Mouse (Mus musculus) left cerebral cortex, postnatal 25 days (tissue): ENCODE data around the gene Golga2. TPM values are rescaled to one million over a fixed set of nuclear protein-coding genes. Genes with fewer than 3 reads are reported as not detected.

Experiments
- DNase-seq, 2 experiments: peaks; one replicate each; pipeline ENCODE4 v3.0.0; 2022; ENCODE audit warnings: low spot score in 2 of 2, mixed read lengths in 1 of 2
- intact Hi-C: fragments of 180-260 bp; cut with DNase I; formaldehyde crosslinking; loops from one replicate; pipeline ENCODE4 v1.15.1; 2025
- total RNA-seq, 2 experiments: library from RNA; stranded (reverse); gene quantifications; 2 replicates each; pipeline ENCODE4 v1.2.3; 2021

Gene Golga2
- total RNA-seq, 2 experiments from 2014 or later: 82.6 to 82.8 TPM

GRCm38 (mm10) chr2:32312318-32312964 is 25.3 kb downstream of the Golga2 start:
- intact Hi-C loops: no loop called here
- DNase-seq: no peak

DNA sequence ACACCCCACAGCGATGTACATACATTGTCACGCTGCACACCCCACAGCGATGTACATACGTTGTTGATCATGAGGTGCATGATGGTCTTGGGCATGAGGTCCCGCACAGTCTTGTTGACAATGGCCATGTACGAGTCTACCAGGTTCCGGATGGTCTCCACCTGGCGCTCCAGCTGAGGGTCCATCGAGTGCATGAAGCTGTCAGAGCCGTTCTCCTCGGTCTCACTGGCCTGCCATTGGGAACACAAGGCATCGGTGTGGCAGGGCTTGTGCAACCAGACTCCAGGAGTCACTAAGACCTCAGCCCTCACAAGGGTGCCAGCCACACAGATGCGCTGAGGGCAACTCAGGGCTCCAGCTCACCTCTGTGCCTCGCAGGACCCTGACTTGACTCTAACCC is 27.6 kb downstream of the Golga2 start:
- intact Hi-C loops: no loop called here

GRCm38 (mm10) chr2:32315751-32316150 is 28.6 kb downstream of the Golga2 start:
- intact Hi-C loops: no loop called here
- DNase-seq: peak in 1 of 2 experiments; percentile 70

More for the DNA sequence above, 27.6 kb downstream of the Golga2 start:
- DNase-seq: no peak

- DNase-seq: no peak
- intact Hi-C loops: no loop called here
Observed at GRCm38 (mm10) chr2:32316887-32317656, 29.9 kb downstream of the Golga2 start.

- DNase-seq: no peak
Observed at GRCm38 (mm10) chr2:32317791-32318417, 30.7 kb downstream of the Golga2 start.

GRCm38 (mm10) chr2:32318709-32319585 is 31.8 kb downstream of the Golga2 start:
- no peak for DNase-seq
- intact Hi-C loops: no loop called here

More at GRCm38 (mm10) chr2:32317791-32318417, 30.7 kb downstream of the Golga2 start:
- intact Hi-C loops: no loop called here

DNA sequence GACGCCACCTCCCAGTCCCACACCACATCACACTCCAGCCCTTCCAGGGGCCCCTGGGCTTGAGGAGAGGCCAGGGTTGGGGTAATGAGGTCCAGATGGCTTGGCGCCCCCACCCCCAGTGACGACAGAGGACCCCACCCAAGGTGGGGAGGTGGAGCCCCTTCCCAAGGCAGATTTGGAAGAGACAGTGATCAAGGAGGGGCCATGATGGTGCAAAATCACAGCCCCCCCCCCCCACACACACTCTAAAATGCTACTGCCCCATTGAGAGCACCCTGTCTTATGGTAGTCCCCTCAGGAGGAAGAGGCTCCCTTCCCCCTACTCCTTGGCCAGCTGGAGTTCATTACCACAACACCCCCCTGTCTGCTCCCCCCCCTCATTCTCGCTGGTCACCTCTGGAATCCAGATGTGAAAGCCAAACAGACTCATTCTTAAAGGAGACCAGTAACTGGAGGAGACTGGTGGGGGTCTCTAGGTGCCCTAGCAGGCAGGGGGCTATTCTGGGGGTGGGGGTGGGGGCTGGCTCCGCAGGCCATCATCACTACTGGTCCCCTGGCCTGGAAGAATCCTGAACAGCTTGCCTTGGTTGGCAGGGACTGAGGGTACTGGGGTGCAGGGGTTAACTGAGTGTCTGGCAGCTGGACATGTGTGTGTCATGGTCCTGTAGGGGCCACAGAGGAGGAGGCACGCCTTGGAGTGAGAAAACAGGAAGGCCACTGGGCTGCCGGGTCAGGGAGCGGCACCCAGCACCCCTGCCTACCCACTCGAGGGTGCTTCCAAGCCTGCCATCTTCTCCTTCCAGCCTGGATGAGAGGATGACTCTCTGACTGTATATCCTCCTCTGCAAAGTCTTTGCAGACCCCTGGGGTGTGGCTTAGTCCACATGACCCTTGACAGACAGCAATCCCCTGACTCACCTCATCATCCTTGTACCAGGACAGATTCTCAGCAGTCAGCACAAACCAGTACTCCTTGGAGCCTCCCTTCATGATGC is 32.7 kb downstream of the Golga2 start:
- DNase-seq: no peak
- intact Hi-C loops: no loop called here

DNA sequence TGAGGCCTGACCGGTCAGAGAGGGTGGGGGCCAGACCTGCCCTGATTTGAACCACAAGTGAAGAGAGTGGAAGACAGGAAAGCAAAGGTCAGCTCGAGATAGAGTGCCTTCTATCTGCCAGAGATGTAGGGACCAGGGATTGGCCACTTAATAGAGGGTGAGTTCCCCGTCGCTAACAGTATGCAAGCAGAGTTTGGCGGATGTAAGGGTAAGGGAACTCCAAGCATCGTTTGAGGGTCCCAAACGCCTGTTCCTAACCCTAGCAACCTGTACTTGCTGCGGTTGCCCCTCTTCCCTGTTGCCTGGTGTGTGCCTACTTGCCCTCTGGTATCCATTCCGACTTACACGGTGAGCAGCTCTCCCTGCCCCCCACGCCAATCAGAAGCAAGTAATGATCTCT is 33.5 kb downstream of the Golga2 start:
- no peak for DNase-seq
- intact Hi-C loops: no loop called here

DNA sequence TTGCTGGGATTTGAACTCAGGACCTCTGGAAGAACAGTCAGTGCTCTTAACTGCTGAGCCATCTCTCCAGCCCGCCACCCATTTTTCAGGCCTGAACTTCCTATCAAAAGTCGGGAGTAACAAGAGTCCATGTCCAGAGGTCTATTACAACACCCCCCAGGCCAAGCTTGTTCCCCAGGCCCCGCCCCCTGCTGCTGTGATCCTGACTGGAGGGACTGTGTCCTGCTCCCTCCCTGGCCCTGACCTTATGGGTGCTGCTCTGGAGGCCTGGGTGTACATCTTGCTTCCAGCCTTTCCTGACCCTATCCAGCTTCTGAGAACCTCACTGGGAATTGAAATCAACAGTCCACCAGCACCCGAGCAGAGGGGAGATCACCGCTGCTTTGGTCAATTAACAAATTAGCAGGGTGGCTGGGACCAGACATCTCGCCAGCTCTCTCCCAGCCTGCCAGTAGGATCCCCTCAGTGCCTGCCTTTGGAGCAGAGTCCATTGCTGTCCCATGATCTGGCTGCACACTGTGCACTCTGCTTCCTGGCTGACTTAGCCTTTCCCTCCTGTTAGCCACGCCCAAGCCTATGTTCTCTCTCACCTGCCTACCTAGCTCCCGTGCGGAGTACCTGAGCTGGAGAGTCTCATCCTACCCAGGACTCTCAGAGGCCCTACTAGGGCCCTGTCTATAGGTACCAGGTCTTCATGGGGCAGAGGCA is 34.6 kb downstream of the Golga2 start:
- intact Hi-C loops: no loop called here
- no peak for DNase-seq

DNA sequence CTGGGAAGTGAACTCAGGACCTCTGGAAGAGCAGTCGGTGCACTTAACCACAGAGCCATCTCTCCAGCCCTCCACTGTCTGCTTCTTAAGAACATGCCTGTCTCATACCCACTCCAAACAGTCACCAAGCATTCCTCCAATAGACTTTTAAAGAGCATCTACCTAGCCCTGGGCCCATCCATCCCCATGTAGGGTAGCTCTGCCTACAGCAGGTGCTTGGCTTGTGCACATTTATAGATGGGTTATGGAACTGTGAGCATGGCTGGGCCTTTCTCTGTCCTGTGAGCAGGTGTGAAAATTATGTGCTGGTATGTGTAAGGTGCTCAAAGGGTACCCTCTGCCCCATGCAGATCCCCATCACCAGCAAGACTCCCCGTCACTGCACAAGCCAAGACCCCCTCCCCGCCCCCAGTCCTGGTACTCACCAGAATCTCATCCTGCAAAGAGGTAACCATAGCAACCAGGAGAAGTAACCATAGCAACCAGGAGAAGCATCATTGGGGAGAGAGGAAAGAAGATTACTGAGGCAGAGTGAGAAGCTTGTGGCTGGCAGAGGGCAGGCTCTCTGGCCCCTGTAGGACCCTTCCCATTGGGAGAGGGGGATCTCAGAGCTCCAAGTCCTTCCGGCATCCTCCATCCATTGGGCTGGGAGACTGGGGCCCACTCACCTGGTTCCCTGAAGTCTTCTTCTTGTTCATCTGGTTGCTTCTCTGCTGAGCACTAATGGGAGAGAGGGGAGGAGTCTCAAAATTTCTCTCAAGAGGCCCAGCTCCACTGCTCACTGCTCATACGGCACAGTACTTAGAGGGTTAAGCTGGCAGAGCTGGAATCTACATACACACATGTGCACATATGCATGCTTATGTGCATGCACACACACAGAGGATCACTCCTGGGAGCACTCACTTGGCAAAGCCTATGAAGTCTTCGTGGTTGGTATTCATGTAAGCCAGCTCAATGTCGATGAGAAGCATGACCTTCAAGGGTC is 35.9 kb downstream of the Golga2 start:
- no peak for DNase-seq
- intact Hi-C loops: no loop called here

DNA sequence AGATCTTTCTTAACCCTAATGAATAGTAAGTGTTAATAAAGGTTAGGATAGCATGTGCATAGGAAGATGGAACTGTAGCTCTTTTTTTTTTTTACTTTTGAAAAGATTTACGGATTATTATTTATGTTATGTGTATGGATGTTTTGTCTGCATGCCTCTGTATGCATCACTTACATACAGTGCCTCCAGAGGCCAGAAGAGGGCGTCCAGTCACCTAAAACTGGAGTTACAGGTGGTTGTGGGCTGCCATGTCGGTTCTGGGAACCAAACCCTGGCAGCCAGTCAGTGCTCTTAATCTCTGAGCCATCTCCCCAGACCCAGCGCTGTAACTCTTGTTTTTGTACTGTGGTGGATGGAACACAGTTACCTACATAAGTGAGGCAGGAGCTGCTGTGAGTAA is 37.1 kb downstream of the Golga2 start:
- intact Hi-C loops: no loop called here
- no peak for DNase-seq

DNA sequence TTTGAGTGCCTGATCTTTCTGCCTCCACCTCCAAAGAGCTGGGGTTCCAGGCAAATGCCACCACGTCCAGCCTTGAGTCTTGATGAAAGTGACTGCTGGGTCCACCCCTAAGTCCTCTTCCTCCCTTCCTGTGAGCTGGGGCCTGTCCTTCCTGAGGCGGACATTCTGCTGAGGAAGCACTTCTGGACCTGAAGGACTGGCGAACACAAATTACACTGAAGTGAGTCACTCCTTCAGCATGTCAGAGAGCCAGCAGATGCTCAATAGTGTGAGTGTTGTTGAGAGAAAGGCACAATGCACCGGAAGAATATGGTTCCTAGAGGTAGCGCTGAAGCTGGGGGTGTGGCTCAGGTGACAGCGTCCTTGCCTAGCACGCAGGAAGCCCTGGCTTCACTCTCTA is 38.2 kb downstream of the Golga2 start:
- intact Hi-C loops: no loop called here
- DNase-seq: no peak

DNA sequence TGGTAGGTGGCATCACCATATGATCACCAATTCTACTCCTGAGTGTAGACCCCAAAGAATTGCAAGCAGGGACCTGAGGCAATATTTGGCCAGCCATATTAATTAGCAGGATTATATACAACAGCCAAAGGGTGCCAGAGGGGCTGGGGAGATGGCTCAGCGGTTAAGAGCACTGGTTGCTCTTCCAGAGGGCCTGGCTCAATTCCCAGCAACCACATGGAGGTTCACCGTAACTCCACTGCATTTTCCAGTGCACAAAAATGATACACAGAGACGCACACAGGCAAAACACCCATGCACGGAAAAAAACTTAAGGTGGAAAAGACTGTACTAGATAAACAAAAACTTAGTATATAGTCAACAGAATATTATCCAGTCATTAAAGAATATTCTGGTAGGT is 40.0 kb downstream of the Golga2 start:
- intact Hi-C loops: no loop called here
- DNase-seq: no peak

DNA sequence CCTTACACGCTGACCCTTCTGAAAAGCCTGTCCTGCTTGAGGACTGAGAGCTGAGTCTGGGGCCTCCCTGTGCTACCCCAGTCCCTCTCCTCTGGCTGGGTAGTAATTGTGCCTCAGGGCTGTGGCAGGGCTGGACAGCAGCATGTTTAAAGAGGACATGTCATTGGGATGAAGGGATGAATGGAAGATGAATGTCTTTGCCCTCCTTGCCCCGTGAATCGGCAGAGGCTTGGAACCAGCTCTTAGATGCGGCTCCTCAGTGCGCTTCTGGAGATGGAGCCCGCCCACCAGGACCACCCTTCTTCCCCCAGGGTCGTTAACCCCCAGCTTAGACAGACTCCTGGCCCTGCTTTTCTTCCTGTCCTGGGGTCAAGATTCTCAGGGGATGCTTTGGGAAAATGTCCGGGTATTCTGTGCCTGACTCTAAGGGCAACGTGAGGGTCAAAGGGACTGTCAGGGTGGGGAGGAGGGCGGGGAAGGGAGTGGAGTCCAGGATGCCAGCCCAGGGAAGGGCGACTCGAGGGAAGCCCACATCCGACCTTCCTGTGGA is 41.8 kb downstream of the Golga2 start:
- DNase-seq: no peak
- intact Hi-C loops: no loop called here

DNA sequence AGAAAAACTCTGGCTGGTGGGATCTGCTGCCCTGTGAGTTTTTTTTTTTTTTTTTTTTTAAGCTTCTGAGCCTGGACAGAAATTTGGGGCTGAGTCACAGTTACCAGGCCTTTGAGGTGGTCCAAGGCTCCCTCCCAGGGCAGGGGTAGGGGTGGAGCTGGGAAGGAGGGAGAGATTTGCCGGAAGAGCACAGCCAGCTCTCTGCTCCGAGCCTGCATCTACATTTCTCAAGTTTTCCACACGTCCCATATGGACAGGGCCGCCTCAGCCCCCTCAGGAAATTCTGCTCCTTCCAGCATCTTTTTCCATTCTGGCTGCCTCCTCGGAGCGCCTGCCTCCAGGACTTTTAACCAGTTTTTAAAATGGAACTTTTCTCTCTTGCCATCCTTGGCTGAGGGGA is 42.3 kb downstream of the Golga2 start:
- DNase-seq: peak in 1 of 2 experiments; percentile 73
- intact Hi-C loops: no loop called here

DNA sequence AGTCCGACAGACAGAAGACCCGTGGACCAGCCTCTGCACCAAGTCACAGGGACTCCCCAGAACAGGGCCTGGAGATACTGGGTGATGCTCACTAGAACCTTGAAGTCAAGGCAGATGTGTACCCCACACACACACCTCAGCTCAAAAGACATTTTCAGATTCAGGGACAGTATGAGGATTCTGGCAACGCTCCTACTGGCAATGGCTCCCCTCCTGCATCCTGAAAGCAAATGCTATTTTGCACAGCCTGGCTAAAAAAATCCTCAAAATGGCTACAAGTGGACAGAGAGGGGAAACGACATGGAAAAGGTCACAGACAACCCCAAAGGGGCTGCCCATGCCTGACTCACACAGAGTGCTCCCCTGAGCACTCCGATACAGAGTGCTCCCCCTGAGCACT is 45.0 kb downstream of the Golga2 start:
- no peak for DNase-seq
- intact Hi-C loops: no loop called here

GRCm38 (mm10) chr2:32335888-32336287 is 48.7 kb downstream of the Golga2 start:
- no peak for DNase-seq
- intact Hi-C loops: no loop called here
